Mouse (Mus musculus): ENCODE measurements around the gene Atad5. TPM values are rescaled to one million over a fixed set of nuclear protein-coding genes. Genes with fewer than 3 reads are reported as not detected.

Gene Atad5
- polyA plus RNA-seq (2012; rRNA removed) (7.1 and 10.9 TPM in 2 replicates), polyA plus RNA-seq (2014; fragmentation: Nextera tagmentation; extraction: Ambion mirVana) (11.6 and 11.8 TPM in 2 replicates)

DNA sequence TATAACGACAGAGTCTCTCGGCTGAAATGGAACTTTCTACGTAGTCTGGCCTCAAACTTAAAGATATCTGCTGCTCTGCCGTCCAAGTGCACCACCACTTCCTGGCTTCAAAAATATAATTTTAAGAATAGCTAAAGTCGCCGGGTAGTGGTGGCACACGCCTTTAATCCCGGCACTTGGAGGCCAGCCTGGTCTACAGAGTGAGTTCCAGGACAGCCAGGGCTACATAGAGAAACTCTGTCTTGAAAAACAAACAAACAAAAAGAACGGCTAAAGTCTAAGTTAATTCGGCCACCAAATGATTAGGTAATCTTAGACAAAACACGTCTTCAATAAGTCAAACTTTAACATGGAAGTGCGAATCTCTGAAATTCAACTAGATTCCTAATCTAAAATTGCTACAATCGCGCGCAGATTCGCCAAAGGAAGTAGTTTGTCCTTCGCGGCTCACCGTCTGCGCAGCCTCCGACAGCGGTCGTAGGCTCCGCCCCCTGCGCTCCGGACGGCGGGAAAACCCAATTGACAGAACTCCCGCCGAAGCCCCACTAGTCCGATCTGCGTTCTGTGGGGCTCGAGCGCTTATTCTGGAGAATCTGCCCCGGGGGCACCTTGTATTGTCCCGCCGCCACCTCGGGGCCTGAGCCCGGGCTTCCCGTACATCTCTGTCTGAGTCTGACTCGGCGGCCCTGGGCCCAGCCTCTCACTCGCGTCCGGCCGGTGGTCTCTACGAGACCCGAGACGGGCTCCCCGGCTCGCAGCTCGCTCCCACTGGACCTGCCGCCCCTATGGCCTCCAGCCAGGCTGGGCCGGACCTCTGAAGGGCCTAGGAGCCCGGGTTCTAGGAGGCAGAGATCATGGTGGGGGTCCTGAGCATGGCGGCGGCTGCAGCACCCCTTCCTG lies at the start of gene Atad5:
Gene Atad5, plus strand, starts transcription at position 484 of the 900 bp plus-strand sequence.
- DNase-seq (ENCODE audit: low read depth in 3 of 3, low spot score in 3 of 3) (peak; percentile 81 to 83 (median 82)), ATAC-seq (ENCODE audit: insufficient read depth) (peak; percentile 82)
- no peaks in the 10 kb centered on the region for H3K27me3 ChIP-seq (ENCODE audit: control insufficient read depth, insufficient read depth, low read length)
- H3K9ac ChIP-seq (replicated peaks): peak within 1 kb of the TSS; percentile 99
- H3K36me3 ChIP-seq (replicated peaks; ENCODE audit: control insufficient read depth, insufficient read depth, low read depth): peaks cover 3% of the 10 kb centered on the region
- peak within 1 kb of the TSS; percentile 97 to 98 for H3K4me3 ChIP-seq (ENCODE audit: insufficient read depth in 1 of 2, low read depth in 2 of 2, low read length in 2 of 2)
- peak within 1 kb of the TSS; percentile 77 for H3K4me2 ChIP-seq (ENCODE audit: low read depth)
- H3K4me1 ChIP-seq (replicated peaks; ENCODE audit: control insufficient read depth in 2 of 2, insufficient read depth in 2 of 2, low read length in 1 of 2): peaks cover 16 to 19% of the 10 kb centered on the region in 2 experiments
- H3K27ac ChIP-seq: peak within 1 kb of the TSS; percentile 73
- WGBS (ENCODE audit: insufficient replicate concordance): under 1% methylated on average over 57 of the region's 57 CpGs
- TF ChIP-seq EP300 (IDR thresholded peaks at IDR 0.05; ENCODE audit: low read depth) (peak; percentile 36; the same call in 1 of the 2 replicates), CTCF (IDR thresholded peaks at IDR 0.05; ENCODE audit: low read depth) (no peak)
- H3K9me3 ChIP-seq (ENCODE audit: control insufficient read depth, low read length): no peaks in the 10 kb centered on the region

DNA sequence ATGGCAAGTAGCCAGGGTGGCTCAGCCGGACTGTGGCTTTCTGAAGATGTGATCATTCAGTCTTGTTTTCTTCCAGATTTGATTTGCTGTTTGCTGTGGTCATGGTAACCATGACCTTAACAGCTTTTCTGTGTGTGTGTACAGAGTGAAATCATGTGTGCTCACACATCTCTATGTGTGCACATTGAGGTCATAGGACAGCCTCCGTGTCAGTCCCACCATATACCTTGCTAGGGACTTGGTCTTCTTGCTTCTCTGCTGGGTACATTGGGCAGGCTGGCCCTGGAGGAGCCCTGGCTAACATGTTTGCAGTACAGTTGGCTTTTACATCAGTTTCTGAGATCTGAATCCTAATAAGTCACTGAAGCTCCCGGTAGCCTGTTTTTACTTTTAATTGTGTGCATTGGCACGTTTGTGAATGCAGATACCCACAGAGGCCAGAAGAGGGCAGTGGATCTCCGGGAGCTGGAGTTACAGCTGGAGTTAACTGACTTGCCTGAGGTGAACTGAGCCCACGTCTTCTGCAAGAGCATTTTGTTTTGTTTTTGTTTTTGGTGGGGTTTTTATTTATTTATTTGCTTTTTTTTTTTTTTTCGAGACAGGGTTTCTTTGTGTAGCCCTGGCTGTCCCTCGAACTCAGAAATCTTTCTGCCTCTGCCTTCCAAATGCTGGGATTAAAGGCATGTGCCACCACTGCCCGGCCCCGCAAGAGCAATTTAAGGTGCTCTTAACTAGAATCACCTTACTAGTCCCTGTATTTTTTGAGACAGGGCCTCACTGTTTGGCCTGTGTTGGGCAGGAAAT lies 46.4 kb upstream of the Atad5 start:
- Histone ChIP-seq H3K4me3 (ENCODE audit: insufficient read depth in 1 of 2, low read depth in 2 of 2, low read length in 2 of 2) (no peak overlapping the region), H3K4me2 (ENCODE audit: low read depth) (no peak overlapping the region), H3K9ac (replicated peaks) (no peak overlapping the region), H3K36me3 (replicated peaks; ENCODE audit: control insufficient read depth, insufficient read depth, low read depth) (peaks cover 29% of the 10 kb centered on the region), H3K27me3 (ENCODE audit: control insufficient read depth, insufficient read depth, low read length) (no peaks in the 10 kb centered on the region), H3K27ac (no peak overlapping the region), H3K9me3 (ENCODE audit: control insufficient read depth, low read length) (no peaks in the 10 kb centered on the region), H3K4me1 (replicated peaks; ENCODE audit: control insufficient read depth in 2 of 2, insufficient read depth in 2 of 2, low read length in 1 of 2) (no peaks in the 10 kb centered on the region)
- no peak for TF ChIP-seq EP300 (IDR thresholded peaks at IDR 0.05; ENCODE audit: low read depth)
- peak; percentile 82 for TF ChIP-seq CTCF (IDR thresholded peaks at IDR 0.05; ENCODE audit: low read depth)
- 54% methylated on average over 10 of the region's 10 CpGs for WGBS (ENCODE audit: insufficient replicate concordance)
- ATAC-seq (ENCODE audit: insufficient read depth): no peak
- peak in 2 of 3 experiments; percentile 20 to 41 for DNase-seq (ENCODE audit: low read depth in 3 of 3, low spot score in 3 of 3)

DNA sequence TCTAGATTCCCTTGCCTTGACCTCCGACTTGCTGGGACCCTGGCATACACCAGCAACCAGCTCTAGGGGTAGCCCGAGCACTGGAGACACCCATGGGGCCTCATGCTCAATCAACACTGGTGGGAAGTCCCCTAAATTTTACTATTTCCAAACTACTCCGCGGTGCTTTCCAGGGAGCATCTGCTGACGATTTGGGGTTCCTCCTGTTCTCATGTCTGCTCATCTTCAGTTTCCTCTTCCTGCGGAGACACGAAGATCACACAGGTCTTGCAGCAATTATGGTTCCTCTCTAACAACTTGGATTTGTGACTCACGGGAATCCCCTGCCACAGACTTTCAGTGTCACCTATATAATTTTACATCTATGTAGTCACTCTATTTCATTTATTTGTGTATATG lies 45.8 kb upstream of the Atad5 start:
- Histone ChIP-seq H3K9ac (replicated peaks) (no peak overlapping the region), H3K9me3 (ENCODE audit: control insufficient read depth, low read length) (no peaks in the 10 kb centered on the region), H3K4me3 (ENCODE audit: insufficient read depth in 1 of 2, low read depth in 2 of 2, low read length in 2 of 2) (no peak overlapping the region), H3K27ac (no peak overlapping the region), H3K27me3 (ENCODE audit: control insufficient read depth, insufficient read depth, low read length) (no peaks in the 10 kb centered on the region), H3K4me1 (replicated peaks; ENCODE audit: control insufficient read depth in 2 of 2, insufficient read depth in 2 of 2, low read length in 1 of 2) (no peaks in the 10 kb centered on the region), H3K36me3 (replicated peaks; ENCODE audit: control insufficient read depth, insufficient read depth, low read depth) (peaks cover 33% of the 10 kb centered on the region), H3K4me2 (ENCODE audit: low read depth) (no peak overlapping the region)
- WGBS (ENCODE audit: insufficient replicate concordance): 75% methylated on average over 8 of the region's 8 CpGs
- DNase-seq (ENCODE audit: low read depth in 3 of 3, low spot score in 3 of 3) (no peak), ATAC-seq (ENCODE audit: insufficient read depth) (no peak)
- TF ChIP-seq CTCF (IDR thresholded peaks at IDR 0.05; ENCODE audit: low read depth): no peak
- TF ChIP-seq EP300 (IDR thresholded peaks at IDR 0.05; ENCODE audit: low read depth): no peak

- H3K27ac ChIP-seq: no peak overlapping the region
- no peak overlapping the region for H3K4me2 ChIP-seq (ENCODE audit: low read depth)
- TF ChIP-seq EP300 (IDR thresholded peaks at IDR 0.05; ENCODE audit: low read depth) (no peak), CTCF (IDR thresholded peaks at IDR 0.05; ENCODE audit: low read depth) (no peak)
- DNase-seq (ENCODE audit: low read depth in 3 of 3, low spot score in 3 of 3) (no peak), ATAC-seq (ENCODE audit: insufficient read depth) (no peak)
- no peaks in the 10 kb centered on the region for H3K27me3 ChIP-seq (ENCODE audit: control insufficient read depth, insufficient read depth, low read length)
- no peaks in the 10 kb centered on the region for H3K4me1 ChIP-seq (replicated peaks; ENCODE audit: control insufficient read depth in 2 of 2, insufficient read depth in 2 of 2, low read length in 1 of 2)
- 89% methylated on average over 7 of the region's 7 CpGs for WGBS (ENCODE audit: insufficient replicate concordance)
- peaks cover 61% of the 10 kb centered on the region for H3K36me3 ChIP-seq (replicated peaks; ENCODE audit: control insufficient read depth, insufficient read depth, low read depth)
- no peaks in the 10 kb centered on the region for H3K9me3 ChIP-seq (ENCODE audit: control insufficient read depth, low read length)
- H3K9ac ChIP-seq (replicated peaks): no peak overlapping the region
- H3K4me3 ChIP-seq (ENCODE audit: insufficient read depth in 1 of 2, low read depth in 2 of 2, low read length in 2 of 2): no peak overlapping the region
These were observed 42.3 kb upstream of the Atad5 start for GRCm38 (mm10) chr11:80046856-80047255.

Measured in liver, embryonic 14.5 days (tissue).